Mouse (Mus musculus): ENCODE measurements around the gene 1700122O11Rik.

1700122O11Rik gene

DNA sequence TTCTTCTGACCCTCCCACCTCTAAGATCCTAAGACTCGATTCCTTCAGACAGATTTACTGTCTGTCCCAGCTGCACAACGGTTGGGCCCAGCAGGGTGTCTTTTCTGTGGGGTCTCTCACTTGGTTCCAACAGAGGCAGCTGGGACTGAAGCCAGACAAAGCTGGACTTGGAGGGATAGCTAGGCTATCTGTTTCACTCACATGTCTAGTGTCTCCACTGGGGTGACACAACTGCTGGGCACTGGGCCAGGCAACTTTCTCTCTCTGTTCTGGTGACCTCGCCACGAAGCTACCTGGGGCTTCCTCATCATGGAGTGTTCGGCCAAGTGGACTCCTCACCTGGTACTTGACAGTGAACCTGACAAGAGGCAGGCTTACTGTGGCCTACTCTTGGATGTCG is 10.4 kb downstream of the 1700122O11Rik start:
- no peak for DNase-seq (ENCODE audit: low spot score)

GRCm38 (mm10) chr17:48027019-48027418 is 11.1 kb downstream of the 1700122O11Rik start:
- no peak for DNase-seq (ENCODE audit: low spot score)

DNA sequence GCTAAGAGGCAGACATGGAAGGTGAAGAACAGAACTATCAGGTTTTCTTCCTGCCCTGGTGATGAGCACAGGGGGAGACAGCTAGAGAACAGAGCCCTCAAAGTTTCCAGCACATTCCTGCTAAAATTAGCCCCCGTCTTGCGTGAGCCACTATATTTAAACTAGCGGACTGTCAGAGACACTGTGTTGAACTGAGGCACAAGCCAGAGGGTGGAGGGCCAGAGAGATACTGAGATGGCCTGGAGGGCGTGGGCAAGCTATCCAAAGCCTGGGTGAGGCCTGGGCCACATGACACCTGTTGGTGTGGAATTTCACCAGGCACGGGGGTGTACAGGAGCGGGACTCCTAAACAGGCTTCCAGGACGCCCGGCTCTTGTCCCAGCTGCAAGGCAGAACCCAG is 14.0 kb downstream of the 1700122O11Rik start:
- DNase-seq (ENCODE audit: low spot score) = no peak

- no peak for DNase-seq (ENCODE audit: low spot score)
Measured at GRCm38 (mm10) chr17:48019585-48019984, 18.5 kb downstream of the 1700122O11Rik start.

- no peak for DNase-seq (ENCODE audit: low spot score)
Measured at GRCm38 (mm10) chr17:48016566-48016965, 21.5 kb downstream of the 1700122O11Rik start.

DNA sequence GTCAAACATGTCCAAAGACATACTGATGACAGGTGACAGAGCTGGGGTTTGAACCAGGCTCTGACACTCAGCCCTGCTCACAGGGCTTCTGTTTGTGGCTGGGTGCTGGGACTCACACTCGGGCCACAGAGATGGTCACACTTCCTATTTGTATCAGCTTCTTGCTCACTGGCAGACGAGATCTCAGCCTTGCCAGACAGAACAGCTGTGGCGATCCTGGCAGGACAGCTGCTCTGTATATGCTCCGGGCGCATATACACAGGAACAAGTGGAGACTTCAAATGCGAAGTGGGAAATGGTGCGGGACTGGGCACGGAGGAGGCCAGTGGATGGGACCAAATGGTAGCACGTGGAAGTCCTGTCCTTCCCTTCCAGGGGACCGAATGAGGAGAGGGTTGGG is 25.5 kb downstream of the 1700122O11Rik start:
- DNase-seq (ENCODE audit: low spot score) = no peak

GRCm38 (mm10) chr17:48011105-48011504 is 27.0 kb downstream of the 1700122O11Rik start:
- no peak for DNase-seq (ENCODE audit: low spot score)

DNA sequence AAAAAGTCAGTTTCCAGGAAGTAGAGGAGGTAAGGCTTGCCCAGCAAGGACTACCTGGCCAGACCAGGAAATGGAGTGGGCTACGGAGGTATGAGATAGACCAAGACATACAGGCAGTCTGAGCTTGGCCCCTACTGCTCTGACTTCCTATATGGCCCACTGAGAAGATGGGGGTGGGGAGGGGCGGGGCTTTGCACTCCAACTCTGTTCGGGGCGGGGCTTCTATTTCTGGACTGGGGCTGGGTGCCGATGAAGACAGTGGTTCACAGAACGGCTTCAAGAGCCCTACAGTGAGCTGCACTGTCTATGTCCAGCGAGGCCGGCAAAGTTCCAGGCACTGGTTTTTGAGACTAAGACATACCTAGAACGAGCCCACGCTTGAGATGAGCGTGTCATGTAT is 27.8 kb downstream of the 1700122O11Rik start:
- DNase-seq (ENCODE audit: low spot score) = no peak

DNA sequence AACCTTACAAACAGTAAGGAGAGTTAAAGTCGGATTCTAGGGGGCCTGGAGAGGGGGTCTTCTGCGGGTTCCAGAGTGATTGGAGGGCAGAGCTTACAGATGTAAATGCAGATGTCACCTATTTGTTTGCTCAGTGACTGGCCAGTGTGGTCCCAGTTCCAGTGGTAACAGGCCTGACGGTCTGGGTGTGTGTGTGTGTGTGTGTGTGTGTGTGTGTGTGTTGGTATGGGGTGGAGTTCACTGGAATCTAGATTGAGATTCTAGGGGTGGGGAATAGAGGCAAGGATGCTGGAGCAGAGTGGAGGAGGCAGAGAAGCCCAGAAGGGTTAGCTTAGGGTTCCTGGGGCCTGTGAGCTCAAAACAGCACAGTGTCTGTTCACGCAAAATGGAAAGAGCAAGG is 32.3 kb downstream of the 1700122O11Rik start:
- DNase-seq (ENCODE audit: low spot score) = peak; percentile 26

DNA sequence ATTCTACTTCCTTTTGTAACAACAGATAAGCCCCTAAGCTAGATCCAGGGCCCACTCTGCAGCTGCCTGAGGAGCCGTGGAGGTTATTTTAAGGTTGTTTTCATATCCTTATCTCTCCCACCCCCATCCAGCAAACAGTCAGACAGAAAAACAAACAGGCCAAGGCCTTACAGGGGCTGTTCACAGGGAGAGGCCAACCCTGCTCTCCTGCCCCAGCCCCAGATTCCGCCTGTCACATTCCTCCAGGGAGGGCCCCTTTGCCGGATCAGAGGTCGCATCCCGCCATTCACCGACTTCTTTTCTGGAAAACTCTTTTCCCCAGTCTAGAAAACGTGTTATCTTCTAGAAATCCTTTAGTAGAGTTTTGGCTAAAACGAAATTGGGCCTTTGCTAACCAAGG is 33.0 kb downstream of the 1700122O11Rik start:
- DNase-seq (ENCODE audit: low spot score) = no peak

DNA sequence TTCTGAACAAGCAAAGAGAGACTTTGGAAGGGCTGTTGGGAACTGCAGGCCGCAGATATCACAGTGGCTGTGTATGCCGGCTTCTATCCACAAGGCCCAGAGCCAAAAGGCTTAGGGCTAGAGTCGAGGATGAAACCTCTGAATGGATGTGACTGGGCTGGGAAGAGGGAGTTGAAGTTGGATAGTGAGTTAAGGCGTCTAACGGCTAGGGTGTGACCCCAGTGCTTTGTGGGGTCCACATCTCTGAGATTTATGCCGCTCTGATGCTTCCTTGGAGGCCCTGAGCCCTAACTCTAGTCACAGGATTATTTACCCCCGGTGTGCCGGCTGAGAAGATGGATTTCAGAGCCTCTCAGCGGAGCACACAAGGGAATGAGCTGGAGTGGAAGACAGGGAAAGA is 33.5 kb downstream of the 1700122O11Rik start:
- no peak for DNase-seq (ENCODE audit: low spot score)

DNA sequence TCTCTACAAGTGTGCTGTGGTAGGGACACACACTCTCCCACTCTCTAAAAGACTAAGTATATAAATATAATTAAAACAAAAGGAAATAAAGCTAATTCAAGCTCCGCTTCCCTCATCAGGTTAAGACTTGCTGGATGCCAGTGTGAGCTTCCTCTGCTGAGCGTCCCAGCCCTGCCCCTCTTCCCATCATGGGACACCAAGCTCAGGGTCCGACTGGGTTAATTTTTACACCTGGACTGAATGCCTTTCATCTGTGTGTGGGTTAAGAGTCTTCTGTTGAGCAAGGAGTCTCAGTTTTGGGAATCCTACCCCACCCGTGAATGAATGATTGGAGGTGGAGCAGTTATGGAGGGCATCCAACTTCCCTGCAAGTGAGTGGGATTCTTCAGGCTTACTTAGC is 35.6 kb downstream of the 1700122O11Rik start:
- no peak for DNase-seq (ENCODE audit: low spot score)

- peak; percentile 66 for DNase-seq (ENCODE audit: low spot score)
Measured at GRCm38 (mm10) chr17:48001586-48002361, 36.3 kb downstream of the 1700122O11Rik start.

DNA sequence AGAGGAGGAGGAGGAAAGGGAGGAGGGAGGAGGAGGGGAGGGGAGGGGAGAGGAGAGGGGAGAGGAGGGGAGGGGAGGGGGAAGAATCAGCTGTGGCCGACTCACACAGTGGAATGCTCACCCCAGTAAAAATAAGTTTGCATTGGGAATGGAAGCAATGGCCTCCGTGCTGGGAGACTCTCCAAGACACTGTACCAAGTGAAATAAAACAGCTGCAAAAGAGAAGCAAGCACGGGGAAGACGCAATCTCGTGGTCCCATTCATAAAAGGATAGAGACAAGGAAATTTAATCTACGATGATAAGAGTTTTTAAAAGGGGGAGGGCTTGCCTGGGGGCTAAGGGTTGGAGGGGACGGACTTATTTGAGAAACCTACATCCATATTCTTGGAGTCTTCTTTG is 36.9 kb downstream of the 1700122O11Rik start:
- DNase-seq (ENCODE audit: low spot score) = no peak

DNA sequence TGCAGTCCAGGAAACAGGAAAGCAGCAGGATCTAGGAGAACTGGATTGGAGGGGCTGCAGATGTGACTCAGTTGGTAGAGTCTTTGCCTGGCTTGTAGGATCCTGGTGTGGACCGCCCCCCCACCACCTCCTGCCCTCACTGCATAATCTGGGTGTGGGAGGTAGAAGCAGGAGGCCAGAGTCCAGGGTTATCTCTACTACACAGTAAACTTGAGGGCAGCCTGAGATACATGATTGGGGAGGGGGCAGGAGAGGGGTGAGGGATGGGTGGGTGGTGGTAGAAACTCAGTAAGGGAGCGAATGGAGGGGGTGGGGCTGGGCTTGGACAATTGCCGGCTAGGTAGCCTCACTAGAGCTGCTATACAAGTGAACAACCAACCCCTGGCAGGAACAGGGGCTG is 38.3 kb downstream of the 1700122O11Rik start:
- no peak for DNase-seq (ENCODE audit: low spot score)

GRCm38 (mm10) chr17:47999403-47999802 is 38.7 kb downstream of the 1700122O11Rik start:
- DNase-seq (ENCODE audit: low spot score) = no peak

GRCm38 (mm10) chr17:47997806-47998205 is 40.3 kb downstream of the 1700122O11Rik start:
- no peak for DNase-seq (ENCODE audit: low spot score)

DNA sequence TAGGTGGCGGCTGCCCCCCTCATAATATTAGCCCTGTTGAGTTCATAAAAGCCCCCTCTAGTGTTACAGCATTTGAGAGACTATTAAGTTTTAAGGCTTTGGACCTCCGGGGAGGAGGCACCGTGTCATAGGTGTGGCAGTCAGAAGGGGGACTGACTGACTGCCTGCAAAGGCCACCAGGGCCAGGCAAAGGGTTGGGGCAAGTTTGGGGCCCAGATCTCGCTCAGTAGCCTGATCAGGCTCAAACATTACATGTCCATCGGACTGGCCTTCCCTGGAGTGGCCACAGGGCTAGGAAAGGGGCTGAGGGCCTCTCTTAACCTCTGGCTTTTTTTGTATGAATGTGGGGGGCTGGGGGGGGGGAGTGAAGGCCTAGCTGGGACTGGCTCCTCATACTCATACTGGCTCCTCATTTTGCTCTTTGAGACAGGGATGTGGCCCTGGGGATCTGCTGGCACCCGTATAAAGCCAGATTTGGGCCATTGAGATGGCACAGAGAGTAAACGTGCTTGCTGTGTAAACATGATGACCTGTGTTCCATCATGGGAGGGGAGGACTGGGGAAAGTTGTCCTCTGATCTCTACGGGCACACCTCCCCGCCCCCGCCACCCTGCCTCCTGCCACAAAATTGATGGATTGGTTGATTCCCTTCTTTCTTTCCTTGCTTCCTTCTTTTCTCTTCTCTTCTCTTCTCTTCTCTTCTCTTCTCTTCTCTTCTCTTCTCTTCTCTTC is 47.5 kb downstream of the 1700122O11Rik start:
- no peak for DNase-seq (ENCODE audit: low spot score)

GRCm38 (mm10) chr17:47989951-47990378 is 48.1 kb downstream of the 1700122O11Rik start:
- no peak for DNase-seq (ENCODE audit: low spot score)

GRCm38 (mm10) chr17:47988811-47989210 is 49.3 kb downstream of the 1700122O11Rik start:
- no peak for DNase-seq (ENCODE audit: low spot score)

DNA sequence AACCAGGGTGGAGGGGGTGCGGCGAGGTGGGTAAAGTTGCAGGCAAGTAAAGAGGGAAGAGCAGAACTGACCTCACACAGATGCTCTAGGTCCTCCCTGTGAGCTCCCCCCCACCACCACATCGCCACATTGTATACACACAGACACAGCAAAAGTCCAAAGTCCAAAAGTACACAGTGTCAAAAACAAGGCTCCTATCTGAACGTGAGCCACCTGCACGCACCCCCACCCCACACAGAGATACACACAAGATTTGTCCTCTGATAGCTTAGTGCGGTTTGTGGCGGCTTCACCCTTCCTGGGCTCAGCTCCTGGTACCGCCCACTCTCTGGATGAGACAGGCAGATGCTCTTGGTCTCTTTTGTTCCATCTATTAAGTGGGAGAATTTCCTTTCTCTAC is 50.0 kb downstream of the 1700122O11Rik start:
- DNase-seq (ENCODE audit: low spot score) = no peak
